Mouse (Mus musculus): ENCODE measurements around the gene Gmppa. TPM values are rescaled to one million over a fixed set of nuclear protein-coding genes. Genes with fewer than 3 reads are reported as not detected.

Gene Gmppa
- total RNA-seq, 1 experiment from 2014 or later, result 58.8 TPM

DNA sequence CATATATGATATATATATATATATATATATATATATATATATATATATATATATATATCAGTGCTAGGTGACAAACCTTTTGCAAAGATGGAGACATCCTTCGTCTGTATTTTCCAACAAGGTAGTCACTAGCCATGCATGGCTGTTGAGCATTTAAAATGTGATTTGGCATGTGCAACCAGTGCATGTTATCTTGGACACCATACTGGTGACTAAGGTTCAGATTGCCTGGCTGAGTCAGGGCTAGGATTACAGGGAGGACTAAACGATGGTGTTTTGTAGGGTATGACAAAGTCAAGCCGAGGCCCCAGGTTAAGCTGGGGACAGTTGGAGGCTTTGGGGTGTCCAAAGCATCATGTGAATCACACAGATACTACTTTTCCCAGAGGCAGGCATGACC, 19.7 kb downstream of the Gmppa start:
- no peak for DNase-seq

DNA sequence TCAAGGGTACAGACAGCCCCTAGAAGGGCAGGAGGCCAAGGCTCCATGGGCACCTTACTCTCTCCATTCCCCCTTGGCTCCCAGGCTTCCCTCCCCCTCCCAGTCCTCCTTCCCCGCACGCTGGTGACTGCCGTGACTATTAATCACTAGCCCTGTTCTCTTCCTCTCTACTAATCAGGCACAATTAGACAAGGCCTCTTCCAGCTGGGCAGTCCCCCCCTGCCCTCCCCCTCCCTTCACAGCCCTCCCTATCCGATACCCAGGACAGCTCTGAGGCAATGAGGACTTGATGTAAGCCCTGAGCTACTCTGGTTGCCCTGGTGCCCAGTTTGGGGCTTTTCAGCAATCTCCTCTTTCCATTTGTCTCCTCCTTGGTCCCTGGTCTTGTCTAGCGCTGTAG, 20.2 kb downstream of the Gmppa start:
- DNase-seq, result no peak

DNA sequence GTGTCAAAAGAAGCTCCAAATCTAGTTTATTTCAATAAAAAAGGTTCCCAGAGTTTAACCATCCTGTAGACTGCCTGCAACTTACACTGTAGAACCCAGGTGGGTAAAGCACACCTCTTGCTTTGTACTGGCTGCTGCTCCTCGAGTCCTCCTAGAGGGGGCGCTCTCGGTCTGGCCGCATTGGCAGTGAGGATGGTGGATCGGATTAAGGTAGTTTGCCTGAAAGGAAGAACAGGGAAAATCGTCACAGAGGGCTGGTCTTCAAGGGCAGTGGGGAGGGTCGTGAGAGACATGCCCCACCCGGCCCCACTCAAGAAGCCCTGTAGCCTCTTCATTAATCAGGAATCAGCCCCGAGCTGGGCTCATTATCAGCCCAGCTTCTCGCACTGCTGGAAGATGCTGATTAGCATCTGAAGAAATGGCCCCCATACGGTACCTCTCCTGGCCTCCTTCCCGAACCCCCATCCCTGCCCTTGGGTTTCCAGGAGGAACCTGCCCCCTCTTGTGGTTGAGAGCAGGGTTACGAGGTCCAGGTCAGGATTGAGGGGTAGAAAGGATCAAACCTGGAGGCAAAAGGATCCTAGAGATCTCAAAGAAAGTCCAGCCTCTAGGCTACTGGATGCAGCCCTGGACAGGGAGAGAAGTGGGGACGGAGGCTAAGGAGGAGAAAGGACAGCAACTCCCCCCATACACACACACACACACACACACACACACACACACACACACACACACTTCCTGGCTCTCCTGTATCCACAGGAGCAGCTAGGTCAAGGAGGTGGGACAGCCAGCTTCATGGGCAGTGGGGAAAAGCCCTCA, 21.2 kb downstream of the Gmppa start:
- no peak for DNase-seq

DNA sequence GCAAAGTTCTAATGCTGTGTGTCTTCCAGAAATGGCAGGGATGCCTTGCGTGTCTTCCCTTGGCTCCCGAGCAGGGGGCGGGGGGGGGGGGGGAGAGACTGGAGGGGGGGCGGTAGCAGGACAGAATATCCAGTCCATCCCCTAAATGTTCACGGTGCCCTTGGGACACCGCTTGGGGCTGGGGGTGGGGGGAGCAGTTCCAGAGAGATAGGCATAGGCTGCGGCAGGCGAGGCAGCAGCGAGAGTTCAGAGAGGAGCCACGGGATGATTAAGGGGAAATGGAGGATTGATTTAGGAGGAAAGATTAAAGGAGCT, 21.9 kb downstream of the Gmppa start:
- DNase-seq, result no peak

DNA sequence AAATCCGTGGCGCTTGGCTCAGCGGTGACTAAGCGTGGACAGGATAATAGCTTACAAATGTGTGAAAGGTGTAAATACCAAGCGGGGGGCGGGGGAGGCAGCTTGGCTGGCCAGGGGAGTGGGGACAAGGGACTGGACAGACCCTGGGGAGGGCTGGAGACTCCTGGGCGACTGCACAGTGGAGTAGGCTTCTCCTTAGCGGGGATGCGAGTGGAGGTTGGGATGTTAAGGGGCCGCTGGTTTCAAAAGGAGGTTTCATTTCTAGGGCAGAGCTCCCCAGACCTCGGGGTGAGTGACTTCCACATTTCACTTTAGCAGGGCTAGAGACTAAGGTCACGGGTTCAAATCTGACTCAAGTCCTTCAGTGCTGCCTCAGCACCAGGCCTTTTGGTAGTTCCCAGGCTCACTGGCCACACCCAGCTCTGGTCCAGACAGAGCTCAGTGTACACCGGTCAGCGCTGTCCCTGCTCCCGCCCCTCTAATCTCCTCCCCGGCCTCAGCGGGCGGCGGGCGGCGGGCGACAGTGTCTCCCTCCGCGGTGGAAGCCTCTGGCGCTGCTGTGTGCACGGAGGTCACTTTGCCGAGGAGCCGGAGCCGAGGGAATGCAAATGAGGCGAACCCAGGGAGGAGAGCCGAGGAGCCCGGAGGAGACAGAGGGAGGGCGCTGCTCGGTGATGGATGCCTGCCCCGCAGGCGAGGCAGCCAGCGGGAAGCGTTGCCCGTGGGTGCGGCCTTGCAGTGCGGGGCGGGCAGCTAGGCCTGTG, 22.5 kb downstream of the Gmppa start:
- DNase-seq, result peak; percentile 63

DNA sequence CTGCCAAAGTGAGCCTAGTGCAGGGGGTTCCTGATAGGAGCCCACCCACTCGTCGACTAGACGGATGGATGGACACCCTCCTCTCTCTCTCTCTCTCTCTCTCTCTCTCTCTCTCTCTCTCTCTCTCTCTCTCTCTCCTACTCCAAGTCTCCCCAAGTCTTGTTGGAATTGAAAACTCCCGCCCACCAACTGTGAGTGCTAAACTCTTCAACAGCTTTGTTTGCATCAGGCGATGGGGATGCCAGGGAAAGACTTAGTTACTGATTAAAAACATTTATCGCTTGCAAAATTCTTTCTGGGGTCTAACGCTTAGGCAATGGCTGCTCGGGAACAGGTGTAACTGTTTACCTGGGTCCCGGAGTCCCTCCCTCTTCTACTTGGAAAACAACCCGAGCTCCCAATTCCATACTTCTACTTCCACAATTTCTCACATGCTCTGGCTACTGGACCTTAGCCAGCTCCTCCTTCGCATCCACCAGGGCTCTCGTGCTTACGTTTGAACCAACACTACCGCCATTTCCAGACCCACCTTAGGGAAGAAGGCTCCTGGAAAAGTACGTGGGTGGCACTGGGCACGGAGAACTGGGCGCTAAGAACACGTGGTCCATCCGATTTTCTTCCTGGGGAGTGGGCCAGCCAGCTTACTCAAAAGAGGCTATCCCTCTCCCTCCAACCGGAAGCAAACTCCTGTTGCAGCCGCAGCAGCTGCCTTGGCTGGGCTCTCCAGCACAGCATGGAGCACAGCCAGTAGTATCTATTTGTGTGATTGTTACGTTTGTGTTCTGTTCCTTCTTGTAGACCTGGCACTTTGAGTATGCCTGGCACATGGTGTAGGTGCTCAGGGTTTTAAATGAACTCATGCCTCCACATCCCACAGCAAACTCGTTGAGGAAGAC, 23.3 kb downstream of the Gmppa start:
- DNase-seq, result no peak

DNA sequence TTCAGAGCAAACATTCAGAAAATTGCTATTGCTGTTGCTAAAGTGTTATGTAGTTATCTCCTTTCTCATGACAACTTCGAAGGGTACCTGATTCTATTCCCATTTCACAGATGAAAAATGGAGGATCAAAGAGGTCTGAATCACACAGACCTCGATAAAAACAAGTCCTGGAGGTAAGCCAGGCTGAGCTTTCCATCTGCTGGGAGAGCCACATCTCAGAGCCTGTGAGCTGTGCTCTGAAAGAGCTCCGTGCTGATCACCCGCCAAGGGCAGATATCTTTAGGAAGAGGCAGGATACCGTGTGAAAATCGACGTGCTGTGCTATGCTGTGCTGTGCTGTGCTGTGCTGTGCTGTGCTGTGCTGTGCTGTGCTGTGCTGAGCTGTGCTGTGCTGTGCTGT, 24.6 kb downstream of the Gmppa start:
- no peak for DNase-seq

DNA sequence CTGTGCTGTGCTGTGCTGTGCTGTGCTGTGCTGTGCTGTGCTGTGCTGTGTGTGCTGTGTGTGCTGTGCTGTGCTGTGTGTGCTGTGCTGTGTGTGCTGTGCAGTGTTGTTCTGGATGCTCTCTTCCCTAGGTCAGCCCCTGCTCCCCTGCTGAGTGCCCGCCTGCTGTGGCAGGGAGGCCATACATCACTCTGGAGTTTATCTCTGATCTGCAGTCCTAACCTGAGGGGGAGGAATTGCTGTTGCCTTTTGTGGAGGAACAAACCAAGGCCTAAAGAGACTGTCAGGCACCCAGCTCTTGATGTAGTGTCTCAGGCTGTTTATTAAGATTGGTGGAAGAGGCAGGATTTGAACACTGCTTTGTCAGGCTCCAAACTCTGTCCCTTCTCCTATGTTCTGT, 26.9 kb downstream of the Gmppa start:
- no peak for DNase-seq

DNA sequence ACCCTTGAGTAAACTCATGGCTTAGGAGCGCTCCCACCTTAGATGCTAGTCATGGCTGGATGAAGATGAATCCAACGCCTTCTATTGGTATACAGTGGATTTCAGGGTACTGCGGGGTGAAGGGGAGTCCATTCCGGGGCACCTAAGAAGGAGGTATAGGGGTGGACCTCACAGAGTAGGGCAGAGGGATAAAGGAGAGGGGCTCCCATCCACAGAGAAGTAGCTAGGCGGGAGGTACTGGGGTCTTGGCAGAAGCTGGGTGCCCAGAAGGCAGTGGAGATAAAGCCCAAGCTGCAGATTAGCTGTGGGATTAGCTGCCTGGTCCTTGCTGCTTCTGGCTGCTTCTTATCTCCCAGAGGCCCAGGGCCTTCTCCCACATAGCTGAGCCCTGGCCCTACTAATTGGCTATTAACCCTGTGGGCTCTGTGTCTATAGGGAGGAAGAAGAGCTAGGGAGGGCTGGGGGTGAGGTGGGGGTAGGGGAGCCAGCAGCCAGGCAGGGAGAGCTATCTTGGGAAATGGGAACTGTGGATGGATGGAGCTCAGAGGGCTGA, 28.0 kb downstream of the Gmppa start:
- no peak for DNase-seq

DNA sequence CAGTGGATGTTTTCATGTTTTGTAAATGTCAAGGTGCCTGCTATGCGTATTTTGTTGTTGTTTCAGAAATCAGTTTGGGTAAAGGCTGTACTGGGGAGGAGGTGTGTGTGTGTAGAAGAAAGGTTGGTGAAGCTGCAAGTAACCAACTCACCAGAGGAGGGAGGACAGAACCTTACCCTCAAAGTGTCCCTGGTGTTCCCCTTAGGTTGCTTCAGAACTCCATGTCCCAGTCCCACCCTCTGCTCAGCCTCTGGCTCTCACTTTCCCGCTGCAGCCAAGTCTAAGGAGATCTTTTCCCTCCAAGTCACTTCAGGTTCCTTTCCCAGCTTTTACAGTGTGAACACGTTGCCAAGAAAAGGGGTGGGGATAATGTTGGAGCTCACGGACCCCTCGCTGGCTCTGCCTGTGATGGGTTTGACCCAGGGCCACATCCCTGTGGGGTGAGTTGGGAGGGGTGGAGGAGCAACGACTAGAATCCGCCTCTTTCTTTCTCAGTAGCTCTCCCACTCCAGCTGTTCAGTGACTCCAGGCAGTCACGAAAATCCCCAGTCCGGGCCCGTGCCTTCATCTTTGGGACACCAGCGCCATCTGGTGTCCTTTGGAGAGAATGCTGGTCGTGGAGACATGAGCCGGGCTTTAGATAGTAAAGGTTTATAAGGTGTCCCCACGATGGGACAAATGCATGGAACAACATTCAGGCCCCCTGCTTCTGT, 31.6 kb downstream of the Gmppa start:
- DNase-seq, result peak; percentile 90

DNA sequence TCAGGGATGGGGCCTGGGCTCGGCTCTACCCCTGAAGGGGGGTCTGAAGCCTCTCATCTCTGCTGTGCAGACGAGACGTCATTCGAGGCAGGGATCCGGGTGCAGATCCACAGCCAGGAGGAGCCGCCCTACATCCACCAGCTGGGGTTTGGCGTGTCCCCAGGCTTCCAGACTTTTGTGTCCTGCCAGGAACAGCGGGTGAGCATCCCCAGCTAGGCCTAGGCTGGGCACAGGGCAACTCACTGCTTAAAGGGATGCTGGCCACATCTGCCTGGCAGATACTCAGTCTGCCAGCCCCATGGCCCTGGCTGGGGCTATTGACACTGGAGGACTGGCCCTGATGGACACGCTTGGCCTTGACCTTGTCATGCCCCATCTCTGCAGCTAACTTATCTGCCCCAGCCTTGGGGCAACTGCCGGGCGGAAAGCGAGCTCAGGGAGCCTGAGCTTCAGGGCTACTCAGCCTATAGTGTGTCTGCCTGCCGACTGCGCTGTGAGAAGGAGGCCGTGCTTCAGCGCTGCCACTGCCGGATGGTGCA, 33.6 kb downstream of the Gmppa start:
- peak; percentile 76 for DNase-seq

DNA sequence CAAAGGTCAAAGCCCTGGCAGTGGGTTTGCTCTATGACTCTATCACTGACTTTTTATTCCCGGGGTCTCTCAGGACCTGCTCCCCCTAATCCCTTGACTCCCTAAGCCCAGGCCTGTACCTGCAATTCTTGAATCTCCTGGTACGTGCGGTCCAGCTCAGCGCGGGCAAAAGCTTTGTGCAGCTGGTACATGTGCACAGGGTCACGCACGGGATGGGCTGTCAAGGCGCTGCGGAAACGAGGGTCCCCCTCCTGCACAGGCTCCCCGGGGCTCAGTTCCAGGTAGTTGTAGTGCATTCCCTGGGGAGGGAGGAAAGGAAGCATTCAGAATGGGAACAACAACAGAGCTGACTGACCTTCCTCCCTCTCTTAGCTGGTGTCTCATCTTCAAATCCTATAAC, 40.7 kb downstream of the Gmppa start:
- DNase-seq, result no peak

DNA sequence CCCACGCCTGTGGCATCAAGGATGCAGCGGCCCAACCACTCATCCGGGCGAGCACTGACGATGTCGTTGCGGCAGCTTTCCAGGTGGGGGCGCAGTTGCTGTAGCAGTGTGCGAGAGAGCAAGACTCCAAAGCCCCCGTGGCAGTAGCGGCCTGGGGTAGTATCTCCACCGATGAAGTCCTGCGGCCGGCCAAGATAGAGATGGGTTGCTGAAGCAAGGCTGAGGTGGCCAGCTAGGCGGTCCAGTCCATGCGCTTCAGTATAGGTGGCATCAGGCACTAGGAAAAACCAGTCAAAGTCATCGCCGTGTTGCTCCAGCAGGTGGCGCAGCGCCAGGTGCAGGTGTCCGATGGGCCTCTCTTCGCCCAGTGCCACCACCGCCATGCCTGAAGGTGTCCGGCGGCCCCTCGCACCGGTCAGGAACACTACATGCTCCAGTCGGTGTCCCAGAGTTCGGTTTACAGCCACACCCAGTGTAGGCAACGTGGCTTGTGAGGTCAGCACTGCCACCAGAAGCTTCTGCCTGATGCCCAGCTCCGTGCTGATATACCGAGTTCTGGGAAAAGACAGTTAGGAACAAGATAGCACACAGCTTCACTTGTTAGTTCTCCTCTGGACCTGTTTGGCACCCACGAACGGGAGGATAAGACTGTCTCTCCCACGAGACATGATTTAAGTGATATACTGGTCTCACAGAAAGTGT, 41.7 kb downstream of the Gmppa start:
- peak; percentile 91 for DNase-seq

DNA sequence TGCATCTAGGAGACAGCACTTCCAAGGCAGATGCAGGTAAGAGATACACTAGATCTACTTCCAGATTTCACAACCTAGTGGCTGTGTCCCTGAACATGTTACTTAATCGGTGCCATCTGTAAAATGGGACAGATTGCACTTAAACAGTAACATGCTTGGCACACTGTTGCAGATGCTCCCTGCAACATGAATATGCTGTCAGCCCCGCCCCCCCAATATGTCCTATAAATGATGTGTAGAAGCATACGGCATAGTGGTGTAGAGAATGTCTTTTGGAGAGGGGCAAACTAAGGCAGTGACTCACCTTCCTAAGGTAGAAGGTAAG, 42.2 kb downstream of the Gmppa start:
- no peak for DNase-seq

DNA sequence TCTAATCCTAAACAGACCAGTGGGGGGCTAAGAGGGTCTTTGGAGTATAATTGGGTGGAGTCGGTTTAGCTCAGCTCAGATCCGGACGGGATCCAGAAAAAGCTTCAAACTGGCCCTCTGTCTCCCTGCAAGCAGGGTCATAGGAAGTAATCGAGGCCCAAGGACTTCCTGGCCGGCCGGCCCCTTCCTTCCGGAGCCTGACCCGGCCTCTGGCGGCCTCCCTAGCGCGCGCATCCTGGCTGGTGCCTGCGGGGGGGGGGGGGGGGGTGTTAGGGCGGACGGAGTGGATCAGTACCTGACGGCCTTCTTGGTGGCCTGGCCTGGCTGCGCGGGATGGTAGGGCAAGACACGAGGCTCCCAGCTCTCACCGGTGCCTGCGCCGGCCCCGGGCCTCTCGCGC, 42.8 kb downstream of the Gmppa start:
- DNase-seq, result peak; percentile 73

DNA sequence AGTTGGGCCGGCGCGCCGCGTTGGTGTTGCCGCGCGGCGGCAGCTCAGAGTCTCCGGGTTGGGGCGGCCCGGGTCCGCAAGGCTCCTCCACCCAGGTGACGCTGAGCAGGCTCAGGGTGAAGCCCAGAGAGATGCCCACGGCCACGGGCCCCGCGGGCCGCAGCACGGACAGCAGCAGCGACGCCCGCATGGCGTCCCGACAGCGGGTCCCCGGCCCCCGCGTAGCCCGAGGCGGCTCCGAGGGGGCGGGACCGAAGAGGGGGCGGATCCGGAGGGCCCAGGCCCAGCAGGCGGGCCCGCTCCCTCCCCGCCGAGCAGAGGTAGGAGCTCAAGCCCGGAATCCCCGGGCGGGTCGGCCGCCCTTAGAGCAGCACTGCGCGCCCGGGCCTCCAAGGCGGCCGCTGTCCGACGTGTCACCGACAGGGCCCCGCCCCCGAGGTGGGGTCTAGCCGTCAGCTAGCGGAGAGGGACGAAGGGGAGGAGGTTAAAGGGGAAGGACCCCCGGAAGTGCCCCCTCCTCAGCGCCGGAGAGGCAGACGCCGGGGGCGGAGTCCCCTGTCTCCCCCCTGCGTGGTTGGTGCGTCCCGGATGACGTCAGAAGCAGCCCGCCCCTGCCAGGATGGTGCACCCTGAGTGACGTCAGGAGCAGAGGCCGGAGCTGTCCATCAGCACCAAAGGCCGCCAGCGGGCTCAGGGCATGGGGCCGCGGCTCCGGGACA, 43.3 kb downstream of the Gmppa start, which contains the start of the genes Chpf and Tmem198:
TSS of gene Chpf (minus strand) at position 392 of the 719 bp plus-strand sequence.
TSS of gene Tmem198 (plus strand) at position 617 of the 719 bp plus-strand sequence.
- DNase-seq, result peak; percentile 99

DNA sequence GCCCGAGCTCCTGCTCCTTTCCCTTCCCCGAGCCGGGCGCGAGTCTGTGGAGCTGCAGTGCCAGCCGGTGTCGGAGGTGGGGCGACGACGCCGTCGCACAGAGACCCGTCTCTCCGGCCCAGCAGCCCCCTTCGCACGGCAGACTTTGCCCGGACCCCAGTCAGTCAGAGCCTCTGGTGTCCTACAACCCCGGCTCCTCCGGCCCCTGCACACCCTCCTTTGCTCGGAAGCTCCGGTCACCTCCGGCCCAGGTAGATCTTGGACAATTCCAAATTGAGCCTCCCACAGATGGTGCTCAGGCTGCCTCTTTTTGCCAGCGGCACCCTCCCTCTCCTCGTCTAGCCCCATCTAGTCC, 43.9 kb downstream of the Gmppa start:
- DNase-seq, result no peak

DNA sequence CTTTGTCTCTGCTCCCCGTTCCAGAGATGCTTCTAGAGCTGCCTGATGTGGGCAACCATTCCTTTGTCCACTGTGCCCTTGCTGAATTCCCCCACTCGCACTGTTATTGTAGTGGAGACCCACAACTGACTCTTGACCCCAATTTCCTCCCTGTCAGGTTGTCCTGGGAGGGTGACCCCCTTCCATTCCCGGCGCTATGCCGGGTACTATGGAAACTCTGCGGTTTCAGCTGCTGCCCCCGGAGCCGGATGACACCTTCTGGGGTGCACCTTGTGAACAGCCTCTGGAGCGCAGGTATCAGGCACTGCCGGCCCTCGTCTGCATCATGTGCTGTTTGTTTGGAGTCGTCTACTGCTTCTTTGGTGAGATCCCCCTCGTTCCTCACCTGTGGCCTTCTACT, 44.3 kb downstream of the Gmppa start:
- DNase-seq, result no peak

DNA sequence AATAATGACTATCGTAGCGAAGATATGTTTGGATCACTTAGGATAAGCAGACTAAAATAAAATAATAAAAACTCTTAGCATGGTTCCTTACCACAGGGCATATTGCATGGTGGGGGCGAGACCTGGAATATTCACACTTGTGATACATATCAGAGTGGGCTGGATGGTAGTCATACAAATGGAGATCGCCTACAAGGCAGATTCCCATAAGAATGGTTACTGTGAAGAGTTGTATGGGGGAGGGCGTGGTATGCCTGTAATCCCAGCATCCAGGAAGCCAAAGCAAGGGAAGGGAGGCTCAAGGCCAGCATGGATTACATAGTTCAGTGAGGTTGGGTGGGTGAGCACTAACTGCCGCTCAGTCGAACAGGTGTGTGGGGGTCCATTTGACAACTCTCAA, 45.0 kb downstream of the Gmppa start:
- no peak for DNase-seq

DNA sequence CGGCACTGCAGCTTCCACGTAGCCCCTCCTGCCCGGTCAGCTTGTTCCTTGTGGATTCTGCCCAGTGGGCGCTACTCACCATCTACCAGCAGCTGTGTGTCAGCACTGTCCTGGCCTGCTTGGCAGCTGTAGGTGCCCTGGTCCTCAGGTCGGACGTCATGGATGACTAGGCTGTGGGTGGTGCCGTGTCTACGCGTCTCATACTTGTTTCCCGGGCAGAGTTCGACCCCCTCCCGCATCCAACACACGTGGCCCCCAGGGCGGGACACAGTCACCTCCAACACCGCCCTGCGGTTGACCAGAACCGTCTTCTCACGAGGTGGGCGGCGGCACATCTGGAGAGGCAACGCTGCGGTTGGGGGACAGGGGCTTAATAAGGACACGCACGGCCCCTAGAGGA, 50.8 kb downstream of the Gmppa start:
- no peak for DNase-seq

Measured in adrenal gland, postnatal 14 days (tissue).